Mouse (Mus musculus) embryonic fibroblast, embryonic 13.5 days (primary cell): Measurements from ENCODE around the gene Tjp3.

Experiments used
- CTCF ChIP-seq: IDR thresholded peaks from 2 replicates; pipeline ENCODE4 v1.5.1; 2011; ENCODE audit warnings: mild to moderate bottlenecking, control low read depth, low read length, moderate library complexity, borderline replicate concordance; ENCODE audit not compliant: insufficient read depth
- POLR2A ChIP-seq: IDR thresholded peaks from 2 replicates; pipeline ENCODE4 v1.6.1; 2011; ENCODE audit warnings: low read depth, mild to moderate bottlenecking, control low read depth, low read length, moderate library complexity

DNA sequence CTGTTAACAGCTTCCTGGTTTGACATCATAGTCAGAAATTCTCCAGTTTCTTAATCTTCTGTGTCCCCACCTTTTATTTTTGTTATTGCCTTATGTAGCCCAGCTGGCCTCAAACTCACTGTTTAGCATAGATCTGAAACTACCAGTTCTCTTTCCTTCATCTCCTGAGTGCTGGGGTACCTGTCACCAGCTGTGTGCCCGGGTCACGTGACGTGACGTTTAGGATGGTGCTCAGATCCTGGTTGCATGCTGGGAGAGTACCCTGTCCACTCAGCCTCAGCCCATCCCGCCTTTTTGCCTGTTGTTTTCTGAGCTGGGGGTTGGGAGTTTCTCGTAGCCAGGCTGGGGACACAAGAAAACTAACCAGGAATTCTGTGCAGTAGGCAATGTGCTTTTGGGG is 5.9 kb upstream of the Tjp3 start:
- no peak for TF ChIP-seq CTCF
- no peak for TF ChIP-seq POLR2A
